Mouse (Mus musculus) liver, adult 2 months (tissue): ENCODE measurements around the gene Gm12800.

Experiments used
- CTCF ChIP-seq: fragments of 200-500 bp; IDR thresholded peaks from 2 replicates; pipeline ENCODE4 v1.5.1; 2011; ENCODE audit warnings: low read depth, low read length, control low read depth
- POLR2A ChIP-seq: fragments of 200-500 bp; IDR thresholded peaks from 2 replicates; pipeline ENCODE4 v1.6.1; 2011; ENCODE audit warnings: low read length, control low read depth; ENCODE audit not compliant: insufficient read depth; ENCODE audit errors: extremely low read depth

DNA sequence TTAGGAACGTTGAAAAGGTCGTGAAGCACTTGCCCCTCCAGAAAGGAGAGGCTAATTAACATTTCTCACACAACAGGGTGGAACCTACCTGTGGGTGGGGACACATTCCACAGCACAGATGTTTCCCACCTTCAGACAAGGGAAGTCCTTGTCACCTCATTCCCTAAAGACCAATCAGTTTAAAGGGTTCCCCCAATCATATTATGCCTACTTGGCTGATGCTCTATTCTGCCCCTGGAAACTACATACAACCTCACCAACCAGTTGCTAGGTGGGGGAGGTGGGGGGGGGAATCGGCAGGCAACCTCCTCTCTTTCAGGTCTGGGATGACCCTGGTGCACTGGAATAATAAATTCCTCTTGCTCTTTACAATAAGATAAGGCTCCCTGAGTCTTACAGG is 25.3 kb upstream of the Gm12800 start:
- TF ChIP-seq POLR2A (no peak), CTCF (no peak)
